Mouse (Mus musculus): ENCODE data around the gene Pla2g12a. TPM values are rescaled to one million over a fixed set of nuclear protein-coding genes. Genes with fewer than 3 reads are reported as not detected.

The Pla2g12a gene
- total RNA-seq (2023) = 10 to 100 TPM in 1 of 2 experiments, 1 to 10 TPM in 1; 9.8 to 10.6 TPM

GRCm38 (mm10) chr3:129878405-129879021, at the start of gene Pla2g12a:
Gene Pla2g12a (plus strand): TSS chr3:129878606.

GRCm38 (mm10) chr3:129831035-129831568, 47.3 kb upstream of the Pla2g12a start, which contains the start of gene Gar1:
Gene Gar1 (minus strand): TSS chr3:129831396.

GRCm38 (mm10) chr3:129835388-129835934, 42.9 kb upstream of the Pla2g12a start, which contains the start of gene Cfi:
Gene Cfi (plus strand): TSS chr3:129835884.

GRCm38 (mm10) chr3:129901271-129901809, 22.9 kb downstream of the Pla2g12a start, which contains the start of gene Casp6:
Gene Casp6 (plus strand): TSS chr3:129901425.

Other genes starting within 250 kb of the Pla2g12a start
- under 1 TPM; 0.33 to 0.96 TPM for gene Egf, start 123.3 kb upstream of the Pla2g12a start, total RNA-seq (2023)
- gene Lrit3, start 74.6 kb upstream of the Pla2g12a start, total RNA-seq (2023) = not detected
- under 1 TPM in 1 of 2 experiments, not detected in 1; 0.22 TPM for gene Rrh, start 56.0 kb upstream of the Pla2g12a start, total RNA-seq (2023)
- gene Gar1, start 47.2 kb upstream of the Pla2g12a start, total RNA-seq (2023) = 10 to 100 TPM; 24.3 to 27.6 TPM
- not detected for gene Cfi, start 42.7 kb upstream of the Pla2g12a start, total RNA-seq (2023)
- gene Casp6, start 22.8 kb downstream of the Pla2g12a start, total RNA-seq (2023) = 10 to 100 TPM in 1 of 2 experiments, 1 to 10 TPM in 1; 9.2 to 10.1 TPM
- gene Mcub, start 91.6 kb downstream of the Pla2g12a start, total RNA-seq (2023) = 10 to 100 TPM; 30.8 to 32.2 TPM
- gene Sec24b, start 182.9 kb downstream of the Pla2g12a start, total RNA-seq (2023) = 10 to 100 TPM; 62.2 to 69.4 TPM

All from neutrophil, adult 83 days (primary cell).